ENCODE assay signal across 8 mouse cellular contexts in the genomic region with DNA sequence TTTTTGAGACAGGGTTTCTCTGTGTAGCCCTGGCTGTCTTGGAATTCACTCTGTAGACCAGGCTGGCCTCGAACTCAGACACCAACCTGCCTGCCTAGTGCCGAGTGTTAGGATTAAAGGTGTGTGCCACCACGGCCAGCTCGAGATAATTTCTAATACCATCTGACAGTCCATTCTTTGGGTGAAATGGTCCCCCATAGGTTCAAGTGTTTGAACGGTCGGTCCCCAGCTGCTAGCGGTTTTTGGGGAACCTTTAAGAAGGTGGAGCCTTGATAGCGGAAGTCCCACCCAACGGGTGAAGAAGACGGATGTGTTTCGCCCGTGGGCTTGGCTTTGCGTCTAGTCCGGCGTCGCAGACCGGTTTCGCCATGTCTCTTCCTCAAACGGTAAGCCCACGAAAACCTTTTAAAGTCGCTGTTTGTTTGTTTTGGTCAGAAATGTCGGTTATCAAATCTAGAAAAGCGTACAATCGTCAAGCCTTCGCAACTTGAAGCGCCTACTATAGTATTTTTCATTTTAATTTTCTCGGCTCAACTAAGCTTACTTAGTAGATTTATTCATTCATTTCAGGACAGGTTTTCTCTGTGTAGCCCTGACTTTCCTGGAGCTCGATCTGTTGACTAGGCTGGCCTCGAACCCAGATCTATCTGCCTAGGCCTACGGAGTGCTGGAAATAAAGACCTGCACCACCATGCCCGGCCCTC. TPM values are rescaled to one million over a fixed set of nuclear protein-coding genes. Genes with fewer than 3 reads are reported as not detected.
DNase-seq lines count a peak whose midpoint lies in the region; ATAC-seq and TF ChIP-seq lines count a peak whose summit lies in the region.

No protein-coding gene starts in this region.

- H3K27ac ChIP-seq in heart, embryonic 13.5 days (replicated peaks) = peak overlapping the region; percentile 70
- H3K27ac ChIP-seq in kidney, postnatal 0 days = peak overlapping the region; percentile 25; the same call in 1 of the 2 replicates
- H3K27ac ChIP-seq in liver, embryonic 11.5 days (ENCODE audit: low read depth, low read length) = peak overlapping the region; percentile 76

- H3K9ac ChIP-seq in heart, embryonic 13.5 days = peak overlapping the region; percentile 83
- H3K9ac ChIP-seq in kidney, postnatal 0 days (ENCODE audit: low read depth, low read length) = peak overlapping the region; percentile 57
- peak overlapping the region; percentile 74 for H3K9ac ChIP-seq in liver, embryonic 11.5 days (ENCODE audit: low read depth, low read length)

- peak; percentile 86 for DNase-seq in CD4-positive helper T cell, adult 2 months (ENCODE audit: low read depth, low spot score)
- peak; percentile 78 for DNase-seq in brain, embryonic 18.5 days (ENCODE audit: low read depth, low spot score)
- peak; percentile 91 for DNase-seq in kidney, postnatal 0 days (ENCODE audit: low spot score)
- DNase-seq in liver, embryonic 11.5 days (ENCODE audit: low spot score) = peak; percentile 74
- peak; percentile 78 for DNase-seq in naive thymus-derived CD4-positive, alpha-beta T cell, adult 2 months (ENCODE audit: low read depth)
- DNase-seq in splenic B cell, adult 2 months (ENCODE audit: low read depth, low spot score) = peak; percentile 93

- peak overlapping the region; percentile 81 for H3K4me2 ChIP-seq in heart, embryonic 13.5 days
- H3K4me2 ChIP-seq in kidney, postnatal 0 days (ENCODE audit: low read length) = peak overlapping the region; percentile 65
- H3K4me2 ChIP-seq in liver, embryonic 11.5 days = peak overlapping the region; percentile 87

- peak; percentile 78 for ATAC-seq in erythroid progenitor cell, adult 5-6 weeks (replicated peaks; ENCODE audit: low FRiP score, poor library complexity, severe bottlenecking)
- ATAC-seq in heart, embryonic 13.5 days (ENCODE audit: extremely low read depth, insufficient number of reproducible peaks, low FRiP score, low TSS enrichment) = peak; percentile 47; the same call in 1 of the 2 replicates
- ATAC-seq in kidney, postnatal 0 days (replicated peaks; ENCODE audit: low FRiP score, low read depth) = peak; percentile 58
- ATAC-seq in liver, embryonic 11.5 days (replicated peaks; ENCODE audit: low FRiP score) = peak; percentile 77

- peaks cover 31% of the 10 kb centered on the region for H3K4me1 ChIP-seq in heart, embryonic 13.5 days
- no peaks in the 10 kb centered on the region for H3K4me1 ChIP-seq in kidney, postnatal 0 days (replicated peaks; ENCODE audit: insufficient read depth, low read length)
- peaks cover 24% of the 10 kb centered on the region for H3K4me1 ChIP-seq in liver, embryonic 11.5 days (replicated peaks; ENCODE audit: control insufficient read depth, insufficient read depth, low read length)

- peaks cover 6% of the 10 kb centered on the region for H3K36me3 ChIP-seq in heart, embryonic 13.5 days
- 0 out of 2 replicates have a peak, but pooled peaks cover 5% of the 10 kb centered on the region for H3K36me3 ChIP-seq in kidney, postnatal 0 days (ENCODE audit: insufficient read depth, low read length)
- no peaks in the 10 kb centered on the region; the same call in 1 of the 2 replicates for H3K36me3 ChIP-seq in liver, embryonic 11.5 days (ENCODE audit: control insufficient read depth, insufficient read depth, low read length)
- no peaks in the 10 kb centered on the region for H3K36me3 ChIP-seq in splenic B cell, adult 2 months (ENCODE audit: control insufficient read depth, insufficient read depth, low read length, poor library complexity, severe bottlenecking)

- H3K27me3 ChIP-seq in heart, embryonic 13.5 days (replicated peaks) = no peaks in the 10 kb centered on the region
- no peaks in the 10 kb centered on the region for H3K27me3 ChIP-seq in kidney, postnatal 0 days (ENCODE audit: insufficient read depth, low read length)
- no peaks in the 10 kb centered on the region for H3K27me3 ChIP-seq in liver, embryonic 11.5 days (replicated peaks; ENCODE audit: control insufficient read depth, insufficient read depth, low read length)
- no peaks in the 10 kb centered on the region for H3K27me3 ChIP-seq in splenic B cell, adult 2 months (ENCODE audit: control insufficient read depth, insufficient read depth, low read length, poor library complexity, severe bottlenecking)

- no peak for TF ChIP-seq CTCF in kidney, postnatal 0 days (IDR thresholded peaks at IDR 0.05; ENCODE audit: low read depth)

- WGBS in heart, embryonic 13.5 days = 1% methylated on average over 31 of the region's 31 CpGs
- 2% methylated on average over 31 of the region's 31 CpGs for WGBS in kidney, postnatal 0 days
- WGBS in liver, embryonic 11.5 days = 2% methylated on average over 31 of the region's 31 CpGs

- H3K9me3 ChIP-seq in heart, embryonic 13.5 days = no peaks in the 10 kb centered on the region
- no peaks in the 10 kb centered on the region for H3K9me3 ChIP-seq in kidney, postnatal 0 days (replicated peaks; ENCODE audit: low read length)
- H3K9me3 ChIP-seq in liver, embryonic 11.5 days (ENCODE audit: control insufficient read depth, low read length) = no peaks in the 10 kb centered on the region

- peak overlapping the region; percentile 69 for H3K4me3 ChIP-seq in heart, embryonic 13.5 days
- H3K4me3 ChIP-seq in kidney, postnatal 0 days (replicated peaks; ENCODE audit: low read depth, low read length) = peak overlapping the region; percentile 37
- H3K4me3 ChIP-seq in liver, embryonic 11.5 days (ENCODE audit: low read depth, low read length) = peak overlapping the region; percentile 69

RNA-seq across cellular contexts. Expression of a gene that starts 14.3 kb away (rescaled TPM):
- 5.4 and 6.5 TPM in 2 replicates for total RNA-seq in erythroid progenitor cell, adult 5-6 weeks (2015; ENCODE audit: low replicate concordance)
- 4.6 TPM in 1 of 2 replicates, not detected in the other for total RNA-seq in erythroid progenitor cell, adult 5-6 weeks (2017; ENCODE audit: low replicate concordance)
- polyA plus RNA-seq in heart, embryonic 13.5 days (2015; fragmentation: Nextera tagmentation; extraction: Ambion mirVana) = 17.6 and 18.1 TPM in 2 replicates
- polyA plus RNA-seq in kidney, postnatal 0 days (2015; fragmentation: Nextera tagmentation; extraction: Ambion mirVana) = 27.9 and 29.3 TPM in 2 replicates
- polyA plus RNA-seq in liver, embryonic 11.5 days (2014; fragmentation: Nextera tagmentation; extraction: Ambion mirVana) = 22.0 and 22.8 TPM in 2 replicates

RNA-seq across cellular contexts. Expression of a gene that starts 14.7 kb away (rescaled TPM):
- 1.3 and 4.3 TPM in 2 replicates for total RNA-seq in erythroid progenitor cell, adult 5-6 weeks (2015; ENCODE audit: low replicate concordance)
- 3.3 and 4.9 TPM in 2 replicates for total RNA-seq in erythroid progenitor cell, adult 5-6 weeks (2017; ENCODE audit: low replicate concordance)
- 38.9 and 40.3 TPM in 2 replicates for polyA plus RNA-seq in heart, embryonic 13.5 days (2015; fragmentation: Nextera tagmentation; extraction: Ambion mirVana)
- 38.2 and 43.7 TPM in 2 replicates for polyA plus RNA-seq in kidney, postnatal 0 days (2015; fragmentation: Nextera tagmentation; extraction: Ambion mirVana)
- polyA plus RNA-seq in liver, embryonic 11.5 days (2014; fragmentation: Nextera tagmentation; extraction: Ambion mirVana) = 33.7 and 35.6 TPM in 2 replicates

RNA-seq across cellular contexts. Expression of a gene that starts 24.8 kb away (rescaled TPM):
- total RNA-seq in erythroid progenitor cell, adult 5-6 weeks (2015; ENCODE audit: low replicate concordance) = 26.3 and 36.9 TPM in 2 replicates
- total RNA-seq in erythroid progenitor cell, adult 5-6 weeks (2017; ENCODE audit: low replicate concordance) = 120 and 139 TPM in 2 replicates
- 64.6 and 67.6 TPM in 2 replicates for polyA plus RNA-seq in heart, embryonic 13.5 days (2015; fragmentation: Nextera tagmentation; extraction: Ambion mirVana)
- polyA plus RNA-seq in kidney, postnatal 0 days (2015; fragmentation: Nextera tagmentation; extraction: Ambion mirVana) = 78.6 and 90.2 TPM in 2 replicates
- polyA plus RNA-seq in liver, embryonic 11.5 days (2014; fragmentation: Nextera tagmentation; extraction: Ambion mirVana) = 132 and 134 TPM in 2 replicates

RNA-seq across cellular contexts. Expression of a gene that starts 26.0 kb away (rescaled TPM):
- 84.3 and 115 TPM in 2 replicates for total RNA-seq in erythroid progenitor cell, adult 5-6 weeks (2015; ENCODE audit: low replicate concordance)
- 293 and 328 TPM in 2 replicates for total RNA-seq in erythroid progenitor cell, adult 5-6 weeks (2017; ENCODE audit: low replicate concordance)
- 2.4 and 2.8 TPM in 2 replicates for polyA plus RNA-seq in heart, embryonic 13.5 days (2015; fragmentation: Nextera tagmentation; extraction: Ambion mirVana)
- 1.3 and 1.7 TPM in 2 replicates for polyA plus RNA-seq in kidney, postnatal 0 days (2015; fragmentation: Nextera tagmentation; extraction: Ambion mirVana)
- polyA plus RNA-seq in liver, embryonic 11.5 days (2014; fragmentation: Nextera tagmentation; extraction: Ambion mirVana) = 3.1 and 3.5 TPM in 2 replicates

RNA-seq across cellular contexts. Expression of a gene that starts 38.3 kb away (rescaled TPM):
- 109 and 146 TPM in 2 replicates for total RNA-seq in erythroid progenitor cell, adult 5-6 weeks (2015; ENCODE audit: low replicate concordance)
- total RNA-seq in erythroid progenitor cell, adult 5-6 weeks (2017; ENCODE audit: low replicate concordance) = 93.4 and 104 TPM in 2 replicates
- 4.8 and 5.0 TPM in 2 replicates for polyA plus RNA-seq in heart, embryonic 13.5 days (2015; fragmentation: Nextera tagmentation; extraction: Ambion mirVana)
- polyA plus RNA-seq in kidney, postnatal 0 days (2015; fragmentation: Nextera tagmentation; extraction: Ambion mirVana) = 14.2 and 16.1 TPM in 2 replicates
- polyA plus RNA-seq in liver, embryonic 11.5 days (2014; fragmentation: Nextera tagmentation; extraction: Ambion mirVana) = 15.9 and 16.1 TPM in 2 replicates

Comparison
In these comparisons a context has a peak if more than half of its experiments do, and no peak if none do; other contexts are left out.
1. Peak in every context shown above with its lines: DNase-seq, ATAC-seq, H3K4me3 ChIP-seq and H3K27ac ChIP-seq.
2. H3K27ac ChIP-seq: peak in every context shown above with its lines; median percentile 76 in liver, embryonic 11.5 days; 70 in heart, embryonic 13.5 days; 25 in kidney, postnatal 0 days.